Mouse (Mus musculus): ENCODE data around the gene Hsd11b1.

- no peak for TF ChIP-seq EP300 (IDR thresholded peaks at IDR 0.05; ENCODE audit: insufficient read depth, low read depth, low read length)
- TF ChIP-seq CTCF (IDR thresholded peaks at IDR 0.05; ENCODE audit: low read depth, low read length), result no peak
Observed at GRCm38 (mm10) chr1:193305386-193305785, 41.5 kb upstream of the Hsd11b1 start.

All from ES-Bruce4 (cell line).